Mouse (Mus musculus) hindbrain, embryonic 12.5 days (tissue): ENCODE measurements around the gene Carf. TPM values are rescaled to one million over a fixed set of nuclear protein-coding genes. Genes with fewer than 3 reads are reported as not detected.

ENCODE experiments used
- ATAC-seq: fragments of 200-750 bp; cut with Nextera tagmentation; 2 replicates; pipeline ENCODE4 v1.8.0; 2017; ENCODE audit warnings: moderate TSS enrichment; ENCODE audit not compliant: low FRiP score
- H3K27ac ChIP-seq: fragments of 300-500 bp; sonication (generic); 2 replicates; pipeline ENCODE4 v1.5.1; 2016; ENCODE audit warnings: mild to moderate bottlenecking
- H3K27me3 ChIP-seq: fragments of 300-500 bp; sonication (generic); 2 replicates; pipeline ENCODE4 v1.6.1; 2016; ENCODE audit warnings: mild to moderate bottlenecking
- H3K36me3 ChIP-seq: fragments of 300-500 bp; sonication (generic); 2 replicates; pipeline ENCODE4 v1.6.1; 2016; ENCODE audit warnings: mild to moderate bottlenecking
- H3K4me1 ChIP-seq: fragments of 300-500 bp; sonication (generic); 2 replicates; pipeline ENCODE4 v1.6.1; 2016
- H3K4me2 ChIP-seq: fragments of 300-500 bp; sonication (generic); replicated peaks from 2 replicates; pipeline ENCODE4 v1.6.1; 2016; ENCODE audit warnings: mild to moderate bottlenecking
- H3K4me3 ChIP-seq: fragments of 300-500 bp; sonication (generic); 2 replicates; pipeline ENCODE4 v1.5.1; 2016; ENCODE audit warnings: mild to moderate bottlenecking
- H3K9ac ChIP-seq: fragments of 300-500 bp; sonication (generic); 2 replicates; pipeline ENCODE4 v1.6.1; 2016; ENCODE audit warnings: mild to moderate bottlenecking, moderate library complexity
- H3K9me3 ChIP-seq: fragments of 300-500 bp; sonication (generic); replicated peaks from 2 replicates; pipeline ENCODE4 v1.6.1; 2016; ENCODE audit warnings: mild to moderate bottlenecking
- WGBS: fragments of 180-500 bp; shearing (Covaris S2); methylation state at CpG from one replicate; pipeline ENCODE4 v1.1.7; 2016; 5-methylcytosine and 5-hydroxymethylcytosine counted together
- polyA plus RNA-seq: library from polyadenylated mRNA; unstranded; fragments of >200 nt; fragmentation: Nextera tagmentation; extraction: Ambion mirVana; gene quantifications from 2 replicates; pipeline ENCODE4 v1.2.1, GENCODE M21; 2016

Carf gene
- polyA plus RNA-seq, 1 experiment from 2014 or later, result 7.3 TPM

DNA sequence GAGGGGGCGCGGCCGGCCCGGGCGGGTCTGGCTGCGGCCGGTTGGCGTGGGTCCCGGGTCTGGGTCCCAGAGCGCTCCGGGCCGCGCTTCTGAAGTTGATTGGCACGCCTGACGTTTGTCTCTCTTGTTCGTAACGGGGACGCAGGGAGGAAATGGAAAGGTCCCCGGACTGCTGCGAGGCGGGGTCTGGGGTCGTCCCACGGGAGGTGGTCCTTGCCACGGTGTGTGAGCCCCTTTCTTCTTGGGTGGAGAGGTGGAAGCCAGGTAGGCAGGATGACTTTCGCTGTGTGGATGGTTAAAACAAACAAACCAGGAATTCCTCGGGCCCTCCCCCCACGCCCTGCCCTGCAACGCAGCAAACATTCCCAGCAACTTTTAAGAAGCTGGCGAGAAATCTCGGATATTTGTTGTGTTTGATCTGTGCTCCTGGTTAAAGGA lies 82.8 kb downstream of the Carf start:
- ATAC-seq, result no peak; the same call in 1 of the 2 replicates
- H3K4me1 ChIP-seq, result peaks cover 8% of the 10 kb centered on the region; the same call in 1 of the 2 replicates
- under 1% methylated on average over 30 of the region's 30 CpGs for WGBS

DNA sequence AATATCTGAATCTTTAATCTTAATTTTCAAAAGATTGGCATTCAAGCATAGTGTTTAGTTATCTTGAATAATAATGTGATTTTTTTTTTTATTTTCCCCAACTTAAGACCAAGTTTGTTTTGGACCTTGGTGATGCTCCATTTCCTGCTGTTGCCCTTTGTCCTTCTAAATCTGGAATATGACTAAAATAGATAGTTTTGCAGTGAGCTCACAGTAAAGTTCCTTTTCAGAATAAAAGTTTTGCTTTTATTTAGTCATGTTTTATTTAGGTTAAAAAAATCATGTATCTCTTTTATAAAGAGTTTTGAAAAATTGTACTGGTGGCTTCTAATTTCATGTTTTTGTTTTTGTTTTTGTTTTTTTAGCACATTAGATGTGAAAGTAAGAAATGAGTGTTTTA lies 90.4 kb downstream of the Carf start:
- no peaks in the 10 kb centered on the region for H3K27me3 ChIP-seq
- H3K27ac ChIP-seq, result no peak overlapping the region
- H3K9ac ChIP-seq, result no peak overlapping the region
- no peaks in the 10 kb centered on the region for H3K9me3 ChIP-seq
- no peak overlapping the region for H3K4me2 ChIP-seq
- no peak overlapping the region for H3K4me3 ChIP-seq
- no peak for ATAC-seq
- no peaks in the 10 kb centered on the region for H3K36me3 ChIP-seq
- H3K4me1 ChIP-seq, result no peaks in the 10 kb centered on the region

More for the DNA sequence above, 82.8 kb downstream of the Carf start:
- H3K4me3 ChIP-seq, result peak overlapping the region; percentile 84
- no peaks in the 10 kb centered on the region for H3K9me3 ChIP-seq
- H3K36me3 ChIP-seq, result no peaks in the 10 kb centered on the region
- peak overlapping the region; percentile 97 for H3K27ac ChIP-seq
- no peaks in the 10 kb centered on the region for H3K27me3 ChIP-seq
- peak overlapping the region; percentile 51 for H3K4me2 ChIP-seq
- peak overlapping the region; percentile 88 for H3K9ac ChIP-seq

DNA sequence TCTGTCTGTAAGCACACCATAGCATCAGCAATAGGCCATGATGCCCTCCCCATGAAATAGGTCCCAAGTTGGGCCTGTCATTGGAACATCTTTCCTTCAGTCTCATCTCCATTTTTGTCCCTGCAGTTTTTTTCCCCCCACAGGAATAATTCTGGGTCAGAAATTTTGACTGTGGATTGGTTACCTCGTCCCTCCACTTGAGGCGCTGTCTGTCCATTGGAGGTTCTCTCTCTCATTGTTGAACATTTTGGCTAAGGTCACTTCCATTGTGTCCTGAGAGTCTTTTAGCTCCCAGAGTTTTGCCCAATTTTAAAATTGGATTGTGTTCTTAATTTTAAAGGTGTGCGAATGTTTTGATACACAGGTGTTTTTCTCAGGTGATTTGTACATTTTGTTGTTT lies 98.8 kb downstream of the Carf start:
- WGBS, result 66% methylated on average over 3 of the region's 3 CpGs
- H3K4me3 ChIP-seq, result no peak overlapping the region
- H3K9ac ChIP-seq, result no peak overlapping the region
- peaks cover 14% of the 10 kb centered on the region for H3K36me3 ChIP-seq
- H3K27me3 ChIP-seq, result no peaks in the 10 kb centered on the region
- H3K27ac ChIP-seq, result no peak overlapping the region
- no peaks in the 10 kb centered on the region for H3K4me1 ChIP-seq
- H3K9me3 ChIP-seq, result no peaks in the 10 kb centered on the region
- H3K4me2 ChIP-seq, result no peak overlapping the region
- ATAC-seq, result no peak

DNA sequence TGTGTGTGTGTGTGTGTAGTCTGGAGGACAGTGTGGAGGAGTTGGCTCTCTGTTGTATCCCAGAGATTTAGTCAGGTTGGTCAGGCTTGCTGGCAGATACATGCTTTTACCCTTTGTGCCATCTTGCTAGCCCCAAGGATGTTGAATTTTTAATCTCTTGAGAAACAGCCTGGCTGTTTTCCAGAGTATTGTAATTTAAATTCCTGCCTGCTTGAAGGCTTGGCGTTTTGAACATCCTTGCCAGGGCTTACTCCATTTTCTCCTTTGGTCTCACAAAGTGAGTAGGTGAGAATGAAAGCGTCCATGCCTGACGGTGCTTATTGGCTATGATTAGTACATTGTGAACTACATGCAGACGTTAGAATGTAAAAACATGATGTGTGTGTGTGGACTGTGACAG lies 101.0 kb downstream of the Carf start:
- Histone ChIP-seq H3K4me2 (no peak overlapping the region), H3K9ac (no peak overlapping the region), H3K27ac (no peak overlapping the region), H3K4me3 (no peak overlapping the region), H3K36me3 (peaks cover 32% of the 10 kb centered on the region), H3K4me1 (no peaks in the 10 kb centered on the region), H3K27me3 (no peaks in the 10 kb centered on the region), H3K9me3 (no peaks in the 10 kb centered on the region)
- WGBS, result 82% methylated on average over 4 of the region's 4 CpGs
- ATAC-seq, result no peak

Other genes starting within 250 kb of the Carf start
- 34.5 and 38.0 TPM in 2 replicates for gene Fam117b, start 185.2 kb upstream of the Carf start, polyA plus RNA-seq
- 11.5 and 11.7 TPM in 2 replicates for gene Ica1l, start 55.1 kb upstream of the Carf start, polyA plus RNA-seq
- 38.3 and 46.1 TPM in 2 replicates for gene Wdr12, start 398 bp downstream of the Carf start, polyA plus RNA-seq
- 13.8 and 15.4 TPM in 2 replicates for gene Nbeal1, start 82.4 kb downstream of the Carf start, polyA plus RNA-seq
- gene Cyp20a1, start 245.1 kb downstream of the Carf start, polyA plus RNA-seq, result 21.4 and 23.3 TPM in 2 replicates